Mouse (Mus musculus): ENCODE results near the gene Hdac4.

Hdac4 gene

DNA sequence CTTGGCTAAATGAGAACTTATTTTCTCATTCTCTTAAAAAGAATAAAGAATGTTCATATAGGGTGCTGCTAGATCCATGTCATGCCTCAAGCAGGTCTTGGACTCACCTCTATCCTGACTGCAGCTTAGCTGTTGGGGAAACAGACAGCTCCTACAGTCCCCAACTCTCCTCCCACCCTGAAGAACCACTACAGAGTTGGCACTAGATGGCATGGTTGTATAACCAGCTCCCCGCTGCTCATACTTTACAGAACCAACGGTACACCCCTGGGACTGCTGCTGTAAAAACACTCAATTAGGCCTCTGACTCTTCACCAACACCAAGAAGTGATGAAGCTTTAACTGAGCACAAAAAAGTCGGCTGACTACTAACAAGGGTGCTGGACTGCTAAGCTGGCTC lies 235.6 kb downstream of the Hdac4 start:
- DNase-seq: no peak

DNA sequence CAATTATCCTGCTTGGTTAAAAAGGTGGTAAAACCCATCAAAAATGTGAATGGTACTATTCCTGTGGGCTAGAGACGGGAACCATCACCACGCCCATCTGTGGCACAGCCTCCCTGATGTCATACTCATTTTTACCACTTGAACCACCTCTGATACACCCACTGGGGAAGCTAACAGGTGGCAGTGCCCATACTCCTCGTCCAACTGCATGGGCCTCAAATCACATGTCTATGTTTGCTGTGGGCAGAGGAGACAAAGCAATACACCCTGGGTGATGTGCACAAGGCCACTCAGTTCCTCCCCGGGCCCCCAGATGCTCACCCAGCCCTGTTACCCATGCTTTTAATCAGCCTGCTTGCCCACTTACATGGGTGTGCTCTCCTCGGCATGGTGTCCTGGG lies 236.5 kb downstream of the Hdac4 start:
- no peak for DNase-seq

DNA sequence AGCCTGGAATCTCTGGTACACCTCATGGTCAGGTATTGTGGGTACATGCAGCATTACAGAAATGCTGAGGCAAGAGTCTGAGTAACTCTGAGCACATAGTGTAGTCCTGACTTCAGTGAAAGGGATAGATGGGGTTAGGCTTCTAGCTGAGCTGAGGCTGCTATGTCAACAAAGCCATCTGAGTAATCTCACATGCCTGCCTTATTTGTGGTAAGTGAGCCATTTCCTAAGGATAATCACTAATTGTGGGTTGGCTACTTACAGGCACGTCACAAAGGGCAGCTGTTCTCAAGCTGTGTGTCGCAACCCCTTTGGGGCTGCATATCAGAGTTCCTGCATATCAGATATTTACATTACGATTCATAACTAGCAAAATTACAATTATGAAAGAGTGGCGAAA lies 239.3 kb downstream of the Hdac4 start:
- no peak for DNase-seq

- DNase-seq: no peak
These were observed 240.5 kb downstream of the Hdac4 start for GRCm38 (mm10) chr1:91954954-91955353.

DNA sequence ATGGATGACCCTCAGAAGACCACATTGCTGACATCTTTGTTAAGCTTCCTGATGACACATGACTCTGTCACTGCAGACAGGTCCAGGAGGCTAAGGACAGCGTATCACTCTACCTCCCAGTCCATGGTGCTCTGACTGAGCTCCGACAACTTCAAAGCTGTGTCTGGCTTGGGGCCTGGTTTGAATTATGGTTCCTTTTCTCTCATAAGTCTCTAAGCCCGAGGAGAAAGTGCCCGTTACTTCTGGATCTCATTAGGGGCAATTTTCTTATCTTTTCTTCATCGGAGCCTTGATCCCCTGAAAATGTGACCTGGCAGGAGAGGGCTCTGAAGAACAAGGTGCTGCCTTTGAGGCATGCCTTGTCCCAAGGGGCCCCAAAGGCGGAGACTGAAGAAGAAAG lies 242.6 kb downstream of the Hdac4 start:
- DNase-seq: no peak

DNA sequence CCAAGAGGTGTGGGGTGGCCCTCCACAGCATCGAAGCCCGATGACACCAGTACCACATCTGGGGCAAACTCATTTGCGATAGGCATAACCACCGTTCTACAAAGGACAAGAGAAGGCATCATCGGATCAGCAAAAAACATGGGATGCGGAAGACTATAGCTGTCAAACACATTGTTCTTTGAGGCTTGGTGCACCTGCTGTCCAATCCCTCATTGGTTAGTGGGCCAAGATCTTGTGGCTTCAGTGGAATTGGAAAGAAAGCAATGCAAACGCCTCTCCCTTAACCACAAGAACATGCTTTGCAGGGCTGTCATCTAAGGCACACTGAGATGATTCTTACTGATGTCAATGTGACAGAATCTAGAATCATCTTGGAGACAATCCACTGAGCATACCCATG lies 248.1 kb downstream of the Hdac4 start:
- DNase-seq: no peak

DNA sequence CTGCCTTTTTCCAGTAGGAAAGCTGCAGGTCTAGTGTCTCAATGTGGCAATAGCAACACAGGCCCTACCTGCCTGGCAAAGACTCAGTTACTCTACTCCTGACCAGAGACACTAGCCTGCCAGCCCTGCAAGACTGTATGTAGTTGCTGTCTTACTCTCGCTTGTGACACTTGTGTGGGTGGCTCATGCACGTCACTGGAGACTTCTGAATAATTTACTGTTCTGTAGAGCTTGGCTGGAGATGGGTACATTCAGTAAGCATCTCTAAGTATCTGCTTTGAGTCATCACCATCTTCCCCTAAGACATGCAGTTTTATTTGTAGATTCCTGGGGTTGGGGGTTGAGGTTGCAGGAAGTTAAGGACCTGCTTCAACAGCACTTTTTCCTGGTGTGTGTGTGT lies 252.9 kb downstream of the Hdac4 start:
- DNase-seq: no peak

- peak; percentile 52 to 73 for DNase-seq
These were observed 253.5 kb downstream of the Hdac4 start for GRCm38 (mm10) chr1:91942031-91942430.

DNA sequence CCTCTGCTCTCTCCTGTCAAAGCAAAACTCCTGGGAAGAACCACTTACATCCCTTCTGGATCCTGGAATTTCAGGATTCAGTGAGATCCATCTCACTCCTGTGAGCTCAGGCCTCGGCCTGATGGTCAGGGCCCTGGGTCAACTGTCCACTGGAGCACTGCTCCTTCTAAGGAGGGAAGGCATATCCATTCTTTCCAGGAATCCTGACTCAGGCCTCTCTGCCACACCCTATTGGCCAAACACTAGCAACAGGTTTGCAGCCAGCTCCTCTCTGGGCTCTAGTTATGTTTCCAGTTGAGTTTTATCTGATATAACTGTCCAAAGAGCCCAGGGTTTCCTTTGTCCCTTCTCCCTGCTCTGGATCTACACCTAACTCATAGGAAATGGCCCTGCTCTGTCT lies 254.4 kb downstream of the Hdac4 start:
- no peak for DNase-seq

GRCm38 (mm10) chr1:91935171-91935570 lies 260.3 kb downstream of the Hdac4 start:
- no peak for DNase-seq

GRCm38 (mm10) chr1:91933681-91934080 lies 261.8 kb downstream of the Hdac4 start:
- no peak for DNase-seq

DNA sequence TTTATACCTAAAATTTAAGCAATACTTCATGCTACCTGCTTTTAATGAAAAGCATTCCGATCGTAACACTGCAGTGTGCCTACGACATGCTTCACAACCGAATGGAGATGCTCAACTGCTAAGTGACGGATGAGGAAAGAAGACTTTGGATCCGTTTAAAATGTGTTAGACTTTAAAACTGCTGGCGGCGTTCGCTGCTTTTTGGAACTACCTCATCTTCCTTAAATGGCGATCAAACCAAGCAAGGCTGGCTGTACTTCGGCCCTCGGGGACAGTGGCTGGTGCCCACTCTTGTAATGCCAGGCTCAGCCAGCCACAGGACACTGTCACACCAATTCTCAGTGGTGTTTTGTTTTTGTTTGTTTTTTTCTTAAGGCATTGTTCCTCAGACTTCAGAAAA lies 263.3 kb downstream of the Hdac4 start:
- no peak for DNase-seq

DNA sequence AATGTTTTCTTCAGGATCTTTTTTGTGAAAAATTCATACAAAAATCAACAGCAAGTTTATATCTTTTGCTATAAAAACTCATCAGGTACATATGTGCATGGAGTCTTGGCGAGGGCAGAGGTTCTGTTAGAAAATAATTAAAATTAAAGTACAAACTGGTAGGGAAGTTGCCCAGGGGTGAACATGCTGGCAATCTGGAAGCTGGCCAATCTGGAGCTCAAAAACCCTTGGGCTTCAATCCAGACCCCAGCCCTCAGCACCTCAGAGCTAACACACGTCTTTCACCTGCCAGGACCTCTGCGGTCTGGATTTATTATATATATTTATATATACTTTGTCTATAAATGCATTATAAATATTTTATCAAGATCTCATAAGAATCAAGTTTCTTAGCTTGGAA lies 263.7 kb downstream of the Hdac4 start:
- DNase-seq: peak; percentile 34 to 57

DNA sequence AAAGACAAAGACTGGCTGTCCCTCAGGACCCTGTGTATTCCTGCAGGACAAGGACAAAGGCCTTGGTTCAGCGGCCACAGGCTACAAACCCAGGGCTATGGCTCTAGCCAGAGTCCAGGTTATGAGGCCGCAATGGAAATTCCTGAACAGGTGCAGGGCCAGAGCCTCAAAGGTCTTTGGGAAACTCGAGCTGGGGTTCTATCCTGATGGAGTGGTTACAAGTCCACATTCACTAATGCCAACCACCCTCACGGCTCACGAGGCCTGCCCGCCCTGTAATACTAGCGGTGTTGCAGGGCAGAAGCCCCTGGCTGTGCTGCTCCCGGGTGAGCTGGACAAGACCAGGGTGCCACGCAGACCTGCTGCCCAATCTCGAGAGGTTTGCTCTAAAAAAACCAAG lies 264.3 kb downstream of the Hdac4 start:
- DNase-seq: no peak

GRCm38 (mm10) chr1:91929051-91929450 lies 266.4 kb downstream of the Hdac4 start:
- DNase-seq: no peak

GRCm38 (mm10) chr1:91927536-91928315 lies 267.8 kb downstream of the Hdac4 start:
- no peak for DNase-seq

GRCm38 (mm10) chr1:91923567-91923966 lies 271.9 kb downstream of the Hdac4 start:
- no peak for DNase-seq

DNA sequence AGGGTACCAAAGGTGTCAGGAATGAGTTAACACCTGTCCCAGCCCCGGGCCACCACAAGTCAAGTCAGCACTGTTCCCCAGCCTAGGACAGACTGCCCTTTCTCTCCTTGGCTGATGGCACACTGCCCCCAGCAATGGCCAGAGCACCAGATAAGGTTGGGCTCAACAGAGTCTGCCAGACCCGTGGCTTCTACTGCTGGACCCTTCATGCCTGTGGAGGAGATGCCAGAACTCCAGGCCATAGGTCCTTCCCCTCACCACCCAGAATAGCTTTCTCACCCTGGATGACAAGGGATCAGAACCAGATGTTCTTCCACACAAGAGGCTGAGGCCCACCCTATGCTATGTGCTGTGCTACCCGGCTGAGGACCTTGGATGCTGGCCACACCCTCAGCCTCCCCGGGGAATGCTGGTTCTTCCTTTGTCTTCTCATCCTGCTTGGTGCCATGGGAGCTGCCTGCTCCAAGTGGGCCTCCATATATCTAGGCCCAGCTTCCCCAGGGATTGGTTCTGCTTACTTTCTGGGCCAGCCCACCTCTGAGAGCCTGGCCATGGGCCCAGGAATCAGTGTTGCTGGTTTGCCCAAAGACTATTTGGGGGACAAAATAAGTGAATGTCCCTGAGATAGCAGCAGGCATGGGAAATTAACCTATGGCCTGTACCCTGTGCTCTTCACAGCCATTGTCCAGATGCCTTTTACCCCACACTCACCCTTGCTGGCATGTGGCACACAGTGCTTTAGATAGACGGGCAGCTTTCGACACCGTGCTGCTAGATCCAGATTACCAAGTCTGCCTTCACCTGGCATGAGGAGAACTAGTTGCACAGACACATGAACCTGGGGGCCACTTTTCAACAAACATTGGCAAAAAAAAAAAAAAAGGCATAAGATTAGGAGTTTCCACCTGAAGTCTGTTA lies 273.0 kb downstream of the Hdac4 start:
- no peak for DNase-seq

- no peak for DNase-seq
These were observed 273.8 kb downstream of the Hdac4 start for GRCm38 (mm10) chr1:91921702-91922101.

GRCm38 (mm10) chr1:91921279-91921678 lies 274.2 kb downstream of the Hdac4 start:
- no peak for DNase-seq

- DNase-seq: no peak
These were observed 275.4 kb downstream of the Hdac4 start for GRCm38 (mm10) chr1:91920038-91920589.

- DNase-seq: no peak
These were observed 277.2 kb downstream of the Hdac4 start for GRCm38 (mm10) chr1:91918257-91918800.

GRCm38 (mm10) chr1:91917596-91917995 lies 277.9 kb downstream of the Hdac4 start:
- no peak for DNase-seq

All from cerebellum, postnatal 25 days (tissue).